12 mouse cellular contexts compared by ENCODE assay signal in the genomic region with DNA sequence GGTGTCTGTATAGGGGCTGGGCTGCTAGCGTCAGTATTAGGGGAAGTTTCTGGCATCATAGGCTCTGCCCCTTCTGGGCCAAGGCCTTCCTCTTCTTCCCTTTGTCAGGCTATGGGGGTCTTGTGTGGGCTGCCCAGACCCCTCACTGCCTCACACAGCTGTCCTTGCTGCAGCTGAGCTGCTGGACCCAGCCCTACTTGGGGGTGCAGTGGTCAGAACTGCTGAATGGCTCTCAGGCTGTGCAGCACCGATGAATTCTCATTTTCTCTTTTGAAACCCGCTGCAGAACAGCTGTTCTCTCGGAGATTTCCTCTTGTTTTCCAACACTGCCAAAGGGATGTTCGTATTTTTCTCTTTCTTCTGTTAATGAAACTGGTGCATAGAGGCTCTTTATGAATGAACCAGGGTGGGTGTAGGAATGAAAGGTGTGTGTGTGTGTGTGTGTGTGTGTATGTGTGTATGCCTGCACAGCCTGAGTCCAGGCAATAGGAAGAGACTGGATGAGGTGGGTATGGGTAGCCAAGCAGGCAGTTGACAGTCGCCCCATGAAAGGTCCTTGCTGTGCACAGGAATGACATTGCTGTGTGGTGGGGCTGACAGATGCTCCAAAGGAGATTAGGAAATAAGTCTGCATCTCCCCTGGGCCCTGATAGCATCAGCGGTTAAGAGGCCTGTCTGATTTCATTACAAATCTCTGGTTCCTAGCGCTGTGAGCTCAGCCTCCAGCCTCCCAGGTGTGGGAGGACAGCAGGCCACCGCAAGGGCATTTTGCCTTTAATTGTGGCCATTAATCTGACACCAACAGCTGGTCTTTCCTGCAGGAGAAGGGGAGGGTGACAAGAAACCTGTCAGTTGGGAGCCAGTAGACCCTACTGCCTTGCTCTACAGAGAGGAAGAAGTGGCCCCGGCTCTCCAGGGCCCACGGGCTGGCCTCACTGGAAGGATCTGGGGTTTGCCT. TPM values are rescaled to one million over a fixed set of nuclear protein-coding genes. Genes with fewer than 3 reads are reported as not detected.
DNase-seq lines count a peak whose midpoint lies in the region; ATAC-seq lines count a peak whose summit lies in the region.
"Had no signal": no experiment of that assay in that cellular context is flagged by ENCODE, and none has a peak within 500 bp of the region (broad histone marks: within the 10 kb centered on the region; RNA-seq: fewer than 3 reads in every experiment).

No protein-coding gene starts in this region.

- peaks cover 31% of the 10 kb centered on the region for H3K4me1 ChIP-seq in hindbrain, embryonic 13.5 days (replicated peaks)
- peaks cover 15% of the 10 kb centered on the region for H3K4me1 ChIP-seq in midbrain, embryonic 12.5 days

- intact Hi-C loops in left cerebral cortex, postnatal 36 days (cut with DNase I), result no loop called here

- peak; percentile 27 to 39 for DNase-seq in kidney, postnatal 4 days
- no peak for DNase-seq in kidney, postnatal 14 days
- no peak for DNase-seq in right cerebral cortex, postnatal 4 days
- no peak for DNase-seq in left cerebral cortex, postnatal 36 days (ENCODE audit: low spot score in 2 of 2)
- no peak for DNase-seq in urinary bladder, postnatal 10 days (ENCODE audit: low spot score)
- DNase-seq: adrenal gland, postnatal 10 days; heart, adult 2 months; heart, postnatal 36 days had no signal

- peak overlapping the region; percentile 43; the same call in 1 of the 2 replicates for H3K9ac ChIP-seq in hindbrain, embryonic 13.5 days
- H3K9ac ChIP-seq in midbrain, embryonic 12.5 days (replicated peaks), result no peak overlapping the region; the same call in 1 of the 2 replicates

- H3K27me3 ChIP-seq in hindbrain, embryonic 13.5 days, result 0 out of 2 replicates have a peak, but pooled peaks cover 9% of the 10 kb centered on the region
- H3K27me3 ChIP-seq in midbrain, embryonic 12.5 days, result peaks cover 21% of the 10 kb centered on the region; the same call in 1 of the 2 replicates

- ATAC-seq in hindbrain, embryonic 13.5 days (ENCODE audit: low FRiP score), result peak; percentile 64
- ATAC-seq in midbrain, embryonic 12.5 days (ENCODE audit: low FRiP score, low read depth), result no peak

- H3K36me3 ChIP-seq in hindbrain, embryonic 13.5 days, result no peaks in the 10 kb centered on the region
- no peaks in the 10 kb centered on the region for H3K36me3 ChIP-seq in midbrain, embryonic 12.5 days

- H3K27ac ChIP-seq in hindbrain, embryonic 13.5 days, result peak overlapping the region; percentile 81
- 0 out of 2 replicates have a peak overlapping the region, but pooled peaks have one; percentile 5 for H3K27ac ChIP-seq in midbrain, embryonic 12.5 days (replicated peaks)
- H3K27ac ChIP-seq: heart, adult 2 months; macrophage; stomach, postnatal 0 days had no signal

- WGBS in hindbrain, embryonic 13.5 days, result 55% methylated on average over 11 of the region's 11 CpGs
- WGBS in midbrain, embryonic 12.5 days, result 60% methylated on average over 11 of the region's 11 CpGs

- H3K4me2 ChIP-seq in hindbrain, embryonic 13.5 days, result no peak overlapping the region
- H3K4me2 ChIP-seq in midbrain, embryonic 12.5 days (replicated peaks), result no peak overlapping the region

- no peak overlapping the region for H3K4me3 ChIP-seq in hindbrain, embryonic 13.5 days
- no peak overlapping the region for H3K4me3 ChIP-seq in midbrain, embryonic 12.5 days
- H3K4me3 ChIP-seq: heart, adult 2 months had no signal

- no peaks in the 10 kb centered on the region for H3K9me3 ChIP-seq in hindbrain, embryonic 13.5 days
- no peaks in the 10 kb centered on the region for H3K9me3 ChIP-seq in midbrain, embryonic 12.5 days

RNA-seq across cellular contexts. Expression of a gene that starts 26.5 kb away (rescaled TPM):
- 575 and 579 TPM in 2 replicates for polyA plus RNA-seq in hindbrain, embryonic 13.5 days (2015; fragmentation: Nextera tagmentation; extraction: Ambion mirVana)
- polyA plus RNA-seq in midbrain, embryonic 12.5 days (2016; fragmentation: Nextera tagmentation; extraction: Ambion mirVana), result 513 and 534 TPM in 2 replicates
- 100 to 1,000 TPM; 345 to 387 TPM for total RNA-seq in left cerebral cortex, postnatal 36 days (2021)

Comparison
In these comparisons a context has a peak if more than half of its experiments do, and no peak if none do; other contexts are left out.
1. DNase-seq: peak in kidney, postnatal 4 days (2 of 2); none in kidney, postnatal 14 days (single experiment), right cerebral cortex, postnatal 4 days (single experiment), left cerebral cortex, postnatal 36 days (0 of 2) and urinary bladder, postnatal 10 days (single experiment).